Mouse (Mus musculus): Measurements from ENCODE around the gene Nckap5. TPM values are rescaled to one million over a fixed set of nuclear protein-coding genes. Genes with fewer than 3 reads are reported as not detected.

Nckap5 gene
- polyA plus RNA-seq, 1 experiment from 2014 or later = 16.6 TPM

DNA sequence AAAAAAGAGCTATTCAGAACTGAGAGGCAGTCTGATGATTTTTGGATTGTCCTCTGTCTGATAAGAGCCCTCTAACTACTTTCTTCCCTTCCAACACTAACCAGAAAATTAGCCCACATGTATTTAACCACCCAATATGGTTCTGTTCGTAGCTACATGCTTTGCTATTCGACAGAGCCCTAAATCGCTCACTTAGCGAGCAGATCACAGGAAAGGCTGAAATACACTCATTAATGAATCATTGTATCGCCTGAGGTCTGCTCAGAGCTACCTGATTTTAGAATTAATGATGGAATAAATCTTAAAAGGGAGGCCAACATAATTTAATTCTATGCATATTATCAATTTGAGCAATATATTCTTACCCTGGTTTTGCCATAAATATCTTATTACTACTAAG, 187.8 kb downstream of the Nckap5 start:
- Histone ChIP-seq H3K27ac (ENCODE audit: low read depth, low read length) (no peak overlapping the region), H3K4me1 (ENCODE audit: control insufficient read depth, insufficient read depth, low read length) (no peaks in the 10 kb centered on the region), H3K36me3 (ENCODE audit: control insufficient read depth, insufficient read depth, low read length) (no peaks in the 10 kb centered on the region), H3K9me3 (replicated peaks; ENCODE audit: control insufficient read depth, low read length) (no peaks in the 10 kb centered on the region), H3K4me3 (ENCODE audit: low read depth, low read length) (no peak overlapping the region), H3K9ac (ENCODE audit: low read length) (no peak overlapping the region), H3K4me2 (ENCODE audit: low read length) (no peak overlapping the region), H3K27me3 (replicated peaks; ENCODE audit: control insufficient read depth, insufficient read depth, low read length) (no peaks in the 10 kb centered on the region)
- no peak for DNase-seq (ENCODE audit: low spot score)
- no peak for ATAC-seq
- 61% methylated on average over 5 of the region's 5 CpGs for WGBS

DNA sequence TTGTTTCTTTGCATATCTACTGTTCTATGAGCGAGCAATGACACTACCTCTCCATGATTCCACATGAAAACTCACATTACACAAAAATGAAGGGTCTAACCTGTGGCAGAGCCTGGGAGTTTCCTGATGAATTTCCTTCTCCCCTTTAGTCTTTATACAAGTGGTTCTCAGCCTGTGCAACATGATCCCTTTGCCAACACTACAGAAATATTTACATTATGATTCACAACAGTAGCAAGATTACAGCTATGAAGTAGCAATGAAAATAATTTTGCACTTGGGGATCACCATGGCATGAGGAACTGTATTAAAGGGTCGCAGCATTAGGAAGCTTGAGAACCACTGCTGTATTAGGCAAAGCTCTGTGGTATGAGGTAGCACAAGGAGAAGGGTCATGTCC, 191.1 kb downstream of the Nckap5 start:
- no peaks in the 10 kb centered on the region for H3K9me3 ChIP-seq (replicated peaks; ENCODE audit: control insufficient read depth, low read length)
- WGBS = 88% methylated on average over 2 of the region's 2 CpGs

DNA sequence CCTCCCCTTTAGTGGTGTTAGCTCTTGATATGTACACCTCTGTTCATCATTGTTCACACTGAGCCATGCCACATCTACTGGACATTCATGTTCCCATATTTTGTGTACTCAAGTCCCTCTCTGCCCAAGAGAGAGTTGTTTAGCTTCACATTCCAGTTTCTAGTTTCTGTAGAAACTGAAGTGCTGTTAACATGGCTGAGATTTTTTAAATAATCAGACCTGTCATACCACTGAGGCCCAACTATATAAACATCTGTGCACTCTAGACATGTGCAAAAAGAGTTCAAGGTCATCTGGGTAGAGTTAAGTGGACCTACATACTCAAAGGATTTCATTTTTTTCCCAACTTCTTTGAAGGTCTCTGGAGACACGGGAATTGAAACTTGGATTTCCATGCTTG, 193.1 kb downstream of the Nckap5 start:
- Histone ChIP-seq H3K4me2 (ENCODE audit: low read length) (no peak overlapping the region), H3K9me3 (replicated peaks; ENCODE audit: control insufficient read depth, low read length) (no peaks in the 10 kb centered on the region), H3K4me3 (ENCODE audit: low read depth, low read length) (no peak overlapping the region), H3K27me3 (replicated peaks; ENCODE audit: control insufficient read depth, insufficient read depth, low read length) (no peaks in the 10 kb centered on the region), H3K27ac (ENCODE audit: low read depth, low read length) (no peak overlapping the region), H3K4me1 (ENCODE audit: control insufficient read depth, insufficient read depth, low read length) (no peaks in the 10 kb centered on the region), H3K36me3 (ENCODE audit: control insufficient read depth, insufficient read depth, low read length) (no peaks in the 10 kb centered on the region), H3K9ac (ENCODE audit: low read length) (no peak overlapping the region)
- ATAC-seq = no peak
- DNase-seq (ENCODE audit: low spot score) = no peak
- WGBS = 88% methylated on average over 1 of the region's 1 CpGs

More for the DNA sequence above, 191.1 kb downstream of the Nckap5 start:
- Histone ChIP-seq H3K9ac (ENCODE audit: low read length) (no peak overlapping the region), H3K4me1 (ENCODE audit: control insufficient read depth, insufficient read depth, low read length) (no peaks in the 10 kb centered on the region), H3K27me3 (replicated peaks; ENCODE audit: control insufficient read depth, insufficient read depth, low read length) (no peaks in the 10 kb centered on the region), H3K27ac (ENCODE audit: low read depth, low read length) (no peak overlapping the region), H3K36me3 (ENCODE audit: control insufficient read depth, insufficient read depth, low read length) (no peaks in the 10 kb centered on the region), H3K4me3 (ENCODE audit: low read depth, low read length) (no peak overlapping the region), H3K4me2 (ENCODE audit: low read length) (no peak overlapping the region)
- DNase-seq (ENCODE audit: low spot score) (no peak), ATAC-seq (no peak)

DNA sequence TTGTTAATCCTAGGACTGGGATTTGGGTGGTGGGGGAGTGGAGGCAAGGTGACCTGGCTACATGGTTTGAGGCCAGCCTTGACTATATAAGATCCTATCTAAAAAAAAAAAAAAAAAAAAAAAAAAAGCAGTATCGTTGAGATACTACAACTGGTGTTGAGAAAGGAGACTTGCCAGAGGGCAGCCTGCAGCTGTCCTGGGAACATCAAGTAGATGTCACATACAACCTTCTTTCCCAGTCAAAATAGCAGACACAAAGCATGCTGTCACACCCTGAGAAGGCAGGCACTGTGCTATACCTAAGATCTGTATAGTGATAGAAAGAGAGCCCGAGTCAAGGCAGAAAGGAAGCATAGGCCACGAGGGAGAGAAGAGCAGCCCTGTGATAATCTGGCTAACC, 204.4 kb downstream of the Nckap5 start:
- Histone ChIP-seq H3K4me1 (ENCODE audit: control insufficient read depth, insufficient read depth, low read length) (no peaks in the 10 kb centered on the region), H3K27ac (ENCODE audit: low read depth, low read length) (no peak overlapping the region), H3K4me3 (ENCODE audit: low read depth, low read length) (no peak overlapping the region), H3K27me3 (replicated peaks; ENCODE audit: control insufficient read depth, insufficient read depth, low read length) (no peaks in the 10 kb centered on the region), H3K9me3 (replicated peaks; ENCODE audit: control insufficient read depth, low read length) (no peaks in the 10 kb centered on the region), H3K4me2 (ENCODE audit: low read length) (no peak overlapping the region), H3K9ac (ENCODE audit: low read length) (no peak overlapping the region), H3K36me3 (ENCODE audit: control insufficient read depth, insufficient read depth, low read length) (no peaks in the 10 kb centered on the region)
- WGBS = 92% methylated on average over 3 of the region's 3 CpGs
- no peak for DNase-seq (ENCODE audit: low spot score)
- no peak for ATAC-seq

DNA sequence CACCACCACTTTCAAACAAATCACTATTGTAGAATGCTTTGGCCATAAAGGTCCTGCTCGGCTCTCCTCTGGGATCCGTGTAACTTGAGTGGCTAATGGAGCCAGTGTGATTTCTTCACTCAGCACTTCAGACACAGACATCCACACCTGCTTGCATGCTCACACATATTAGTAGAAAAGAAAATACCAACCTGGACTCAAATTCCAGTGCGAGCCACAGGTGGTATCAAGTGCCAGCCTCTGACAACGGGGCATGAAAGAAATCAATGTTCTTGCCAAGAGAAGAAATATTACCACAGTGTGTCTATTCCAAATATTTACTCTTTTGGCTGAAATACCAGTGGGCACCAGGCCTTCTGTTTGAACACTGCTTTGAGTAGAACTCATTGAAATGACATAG, 208.6 kb downstream of the Nckap5 start:
- DNase-seq (ENCODE audit: low spot score) (no peak), ATAC-seq (no peak)
- Histone ChIP-seq H3K4me3 (ENCODE audit: low read depth, low read length) (no peak overlapping the region), H3K4me1 (ENCODE audit: control insufficient read depth, insufficient read depth, low read length) (no peaks in the 10 kb centered on the region), H3K4me2 (ENCODE audit: low read length) (no peak overlapping the region), H3K9ac (ENCODE audit: low read length) (no peak overlapping the region), H3K27me3 (replicated peaks; ENCODE audit: control insufficient read depth, insufficient read depth, low read length) (no peaks in the 10 kb centered on the region), H3K9me3 (replicated peaks; ENCODE audit: control insufficient read depth, low read length) (no peaks in the 10 kb centered on the region), H3K27ac (ENCODE audit: low read depth, low read length) (no peak overlapping the region), H3K36me3 (ENCODE audit: control insufficient read depth, insufficient read depth, low read length) (no peaks in the 10 kb centered on the region)
- WGBS = 83% methylated on average over 4 of the region's 4 CpGs

DNA sequence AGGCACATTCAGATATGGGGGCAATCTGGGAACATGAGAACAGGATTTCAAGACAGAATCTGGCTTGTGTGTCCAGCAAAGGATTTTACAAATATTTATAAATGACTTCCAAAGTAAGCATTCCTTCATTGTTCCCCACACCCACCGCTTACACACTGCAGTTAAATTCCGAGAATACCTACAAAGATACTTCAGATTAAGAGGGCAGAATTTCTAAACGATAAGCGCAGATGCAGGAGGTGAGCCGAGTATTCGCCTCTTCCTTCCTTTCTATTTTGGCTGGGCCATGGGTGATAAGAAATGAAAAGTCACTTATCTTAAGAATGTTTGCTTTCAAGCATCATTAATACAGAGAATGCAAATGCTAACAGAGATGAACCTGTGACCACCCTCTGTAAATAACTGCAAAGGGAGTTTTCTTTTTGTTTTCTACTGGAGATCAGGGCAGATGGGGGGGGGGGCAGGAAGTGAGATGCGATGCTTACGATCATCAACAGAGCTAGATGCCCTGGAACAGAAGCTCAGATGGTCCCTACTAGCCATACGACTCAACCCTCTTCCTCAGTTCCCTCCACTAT, 213.0 kb downstream of the Nckap5 start:
- Histone ChIP-seq H3K9me3 (replicated peaks; ENCODE audit: control insufficient read depth, low read length) (0 out of 2 replicates have a peak, but pooled peaks cover 3% of the 10 kb centered on the region), H3K36me3 (ENCODE audit: control insufficient read depth, insufficient read depth, low read length) (no peaks in the 10 kb centered on the region), H3K4me1 (ENCODE audit: control insufficient read depth, insufficient read depth, low read length) (no peaks in the 10 kb centered on the region), H3K9ac (ENCODE audit: low read length) (no peak overlapping the region), H3K4me3 (ENCODE audit: low read depth, low read length) (no peak overlapping the region), H3K4me2 (ENCODE audit: low read length) (no peak overlapping the region), H3K27me3 (replicated peaks; ENCODE audit: control insufficient read depth, insufficient read depth, low read length) (no peaks in the 10 kb centered on the region), H3K27ac (ENCODE audit: low read depth, low read length) (no peak overlapping the region)
- 95% methylated on average over 9 of the region's 9 CpGs for WGBS
- no peak for ATAC-seq
- DNase-seq (ENCODE audit: low spot score) = no peak

DNA sequence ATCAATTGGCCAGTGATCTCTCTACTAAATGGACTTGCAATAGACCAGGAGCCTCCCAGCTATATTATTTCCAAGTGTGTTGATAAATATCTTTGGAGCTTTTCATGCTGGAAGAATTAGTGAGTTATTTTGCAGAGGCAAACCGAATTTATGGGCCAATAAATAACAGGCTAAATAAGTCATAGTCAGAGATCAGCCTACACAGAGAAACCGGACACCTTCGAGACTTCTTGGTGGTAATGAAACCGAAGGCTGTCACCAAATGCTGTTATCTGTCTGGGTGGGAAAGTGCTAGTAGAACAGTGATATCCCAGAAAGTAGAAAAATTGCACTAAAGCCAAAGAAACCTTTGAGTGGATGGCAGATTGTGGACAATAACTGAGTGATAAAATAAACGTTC, 213.6 kb downstream of the Nckap5 start:
- H3K27me3 ChIP-seq (replicated peaks; ENCODE audit: control insufficient read depth, insufficient read depth, low read length) = no peaks in the 10 kb centered on the region
- H3K4me2 ChIP-seq (ENCODE audit: low read length) = no peak overlapping the region
- 0 out of 2 replicates have a peak, but pooled peaks cover 3% of the 10 kb centered on the region for H3K9me3 ChIP-seq (replicated peaks; ENCODE audit: control insufficient read depth, low read length)
- WGBS = 86% methylated on average over 5 of the region's 5 CpGs
- no peaks in the 10 kb centered on the region for H3K36me3 ChIP-seq (ENCODE audit: control insufficient read depth, insufficient read depth, low read length)
- no peak overlapping the region for H3K4me3 ChIP-seq (ENCODE audit: low read depth, low read length)
- no peak overlapping the region for H3K27ac ChIP-seq (ENCODE audit: low read depth, low read length)
- H3K9ac ChIP-seq (ENCODE audit: low read length) = no peak overlapping the region
- DNase-seq (ENCODE audit: low spot score) (no peak), ATAC-seq (no peak)
- no peaks in the 10 kb centered on the region for H3K4me1 ChIP-seq (ENCODE audit: control insufficient read depth, insufficient read depth, low read length)

DNA sequence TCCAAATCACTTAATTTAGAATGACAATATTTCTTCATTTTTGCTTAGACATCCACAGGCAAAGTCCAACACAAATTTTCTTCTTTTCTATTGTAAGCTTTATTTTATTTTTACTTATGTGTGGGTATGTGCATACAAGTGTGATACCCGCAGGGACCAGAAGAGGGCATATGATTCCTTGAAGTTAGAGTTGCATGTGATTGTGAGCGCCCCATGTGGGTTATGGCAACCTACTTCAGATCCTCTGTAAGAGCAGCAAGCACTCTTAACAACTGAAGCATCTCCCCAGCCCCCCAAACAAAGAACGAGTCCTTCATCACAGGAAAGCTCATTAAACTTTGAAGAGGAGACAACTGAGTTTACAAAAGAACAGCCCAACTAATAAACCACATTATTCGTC, 217.7 kb downstream of the Nckap5 start:
- Histone ChIP-seq H3K4me2 (ENCODE audit: low read length) (no peak overlapping the region), H3K27ac (ENCODE audit: low read depth, low read length) (no peak overlapping the region), H3K27me3 (replicated peaks; ENCODE audit: control insufficient read depth, insufficient read depth, low read length) (no peaks in the 10 kb centered on the region), H3K4me3 (ENCODE audit: low read depth, low read length) (no peak overlapping the region), H3K4me1 (ENCODE audit: control insufficient read depth, insufficient read depth, low read length) (no peaks in the 10 kb centered on the region), H3K36me3 (ENCODE audit: control insufficient read depth, insufficient read depth, low read length) (no peaks in the 10 kb centered on the region), H3K9me3 (replicated peaks; ENCODE audit: control insufficient read depth, low read length) (0 out of 2 replicates have a peak, but pooled peaks cover 3% of the 10 kb centered on the region), H3K9ac (ENCODE audit: low read length) (no peak overlapping the region)
- no peak for ATAC-seq
- 68% methylated on average over 4 of the region's 4 CpGs for WGBS
- no peak for DNase-seq (ENCODE audit: low spot score)

DNA sequence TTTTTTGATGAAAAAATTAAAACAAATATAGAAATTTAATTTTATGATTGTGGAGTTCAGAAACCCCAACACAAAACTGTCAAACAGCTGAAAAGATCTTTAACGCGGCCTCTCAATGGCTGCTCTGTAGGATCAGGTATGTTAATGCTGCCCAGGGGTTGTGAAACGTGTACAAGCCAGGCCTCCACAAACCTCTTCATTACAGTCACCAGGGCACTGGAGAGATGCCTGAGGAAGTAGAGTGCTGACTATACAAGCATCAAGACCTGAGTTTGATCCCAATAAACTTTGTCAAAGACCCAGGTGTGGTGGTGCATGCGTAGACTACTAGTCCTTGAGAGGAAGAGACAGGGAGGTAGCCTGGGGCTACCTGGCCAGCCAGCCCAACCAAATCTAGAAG, 222.0 kb downstream of the Nckap5 start:
- no peak for ATAC-seq
- 92% methylated on average over 4 of the region's 4 CpGs for WGBS

More for the DNA sequence above, 222.0 kb downstream of the Nckap5 start:
- Histone ChIP-seq H3K27me3 (replicated peaks; ENCODE audit: control insufficient read depth, insufficient read depth, low read length) (no peaks in the 10 kb centered on the region), H3K27ac (ENCODE audit: low read depth, low read length) (no peak overlapping the region), H3K4me1 (ENCODE audit: control insufficient read depth, insufficient read depth, low read length) (peaks cover 11% of the 10 kb centered on the region; the same call in 1 of the 2 replicates), H3K4me3 (ENCODE audit: low read depth, low read length) (no peak overlapping the region), H3K9me3 (replicated peaks; ENCODE audit: control insufficient read depth, low read length) (no peaks in the 10 kb centered on the region), H3K9ac (ENCODE audit: low read length) (no peak overlapping the region), H3K36me3 (ENCODE audit: control insufficient read depth, insufficient read depth, low read length) (no peaks in the 10 kb centered on the region), H3K4me2 (ENCODE audit: low read length) (no peak overlapping the region)
- DNase-seq (ENCODE audit: low spot score) = no peak

All from forebrain, embryonic 14.5 days (tissue).